9 mouse cellular contexts compared by ENCODE assay signal in genomic region chr7:139208023-139208772, GRCm38 (mm10). TPM values are rescaled to one million over a fixed set of nuclear protein-coding genes. Genes with fewer than 3 reads are reported as not detected.
DNase-seq lines count a peak whose midpoint lies in the region; TF ChIP-seq lines count a peak whose summit lies in the region.
"Had no signal": no experiment of that assay in that cellular context is flagged by ENCODE, and none has a peak within 500 bp of the region (broad histone marks: within the 10 kb centered on the region; RNA-seq: fewer than 3 reads in every experiment).

No protein-coding gene starts in this region.

- dilution Hi-C loops in CH12.LX (cut with MboI; ENCODE audit: extremely low pct_ligation_motif_present, extremely low pct_unique_long_range_greater_than_20kb, low sequenced_read_pairs) = no loop called here

- 36% methylated on average over 7 of the region's 7 CpGs for WGBS in embryonic facial prominence, embryonic 10.5 days
- WGBS in large intestine, adult 2 months = 11% methylated on average over 7 of the region's 7 CpGs
- 22% methylated on average over 7 of the region's 7 CpGs for WGBS in olfactory bulb, adult 2 months

- no peak overlapping the region for H3K4me2 ChIP-seq in CH12.LX (ENCODE audit: insufficient read depth, low read depth, poor library complexity, severe bottlenecking)

- no peak overlapping the region for H3K27ac ChIP-seq in layer of hippocampus, adult 2 months
- no peak overlapping the region for H3K27ac ChIP-seq in CH12.LX (ENCODE audit: insufficient read depth, low read depth)
- H3K27ac ChIP-seq in embryonic facial prominence, embryonic 10.5 days (replicated peaks) = no peak overlapping the region
- H3K27ac ChIP-seq in olfactory bulb, adult 2 months (ENCODE audit: insufficient read depth, low read depth, low read length) = no peak overlapping the region

- no peak overlapping the region for H3K9ac ChIP-seq in CH12.LX (ENCODE audit: insufficient read depth, low read depth)

- peaks cover 0 to 6% of the 10 kb centered on the region in 2 experiments; a peak in 2 of 4 replicates for H3K4me1 ChIP-seq in CH12.LX (ENCODE audit: control insufficient read depth in 1 of 2, insufficient read depth in 2 of 2)
- peaks cover 14% of the 10 kb centered on the region; the same call in 1 of the 2 replicates for H3K4me1 ChIP-seq in embryonic facial prominence, embryonic 10.5 days
- no peaks in the 10 kb centered on the region for H3K4me1 ChIP-seq in olfactory bulb, adult 2 months (ENCODE audit: control insufficient read depth, insufficient read depth, low read length)

- no peak for TF ChIP-seq EP300 in CH12.LX (IDR thresholded peaks at IDR 0.05; ENCODE audit: low read length)

- no peaks in the 10 kb centered on the region for H3K9me3 ChIP-seq in CH12.LX (replicated peaks; ENCODE audit: low read length)
- no peaks in the 10 kb centered on the region for H3K9me3 ChIP-seq in embryonic facial prominence, embryonic 10.5 days

- H3K36me3 ChIP-seq in CH12.LX (replicated peaks in 1 of 2; ENCODE audit: control insufficient read depth in 1 of 2, insufficient read depth in 1 of 2, low read length in 1 of 2) = no peaks in the 10 kb centered on the region
- H3K36me3 ChIP-seq in embryonic facial prominence, embryonic 10.5 days (replicated peaks) = no peaks in the 10 kb centered on the region

- in situ Hi-C loops in CH12.LX (cut with MboI; ENCODE audit: low pct_ligation_motif_present, low pct_unique_long_range_greater_than_20kb, low sequenced_read_pairs) = no loop called here

- peak; percentile 44 for TF ChIP-seq RAD21 in CH12.LX (IDR thresholded peaks at IDR 0.05; ENCODE audit: low read depth, low read length)

- H3K4me3 ChIP-seq in layer of hippocampus, adult 2 months = no peak overlapping the region
- no peak overlapping the region for H3K4me3 ChIP-seq in CH12.LX (replicated peaks in 1 of 3; ENCODE audit: low read depth in 2 of 3, low read length in 2 of 3, poor library complexity in 1 of 3)
- H3K4me3 ChIP-seq in embryonic facial prominence, embryonic 10.5 days = no peak overlapping the region
- H3K4me3 ChIP-seq in olfactory bulb, adult 2 months (ENCODE audit: insufficient read depth, low read depth, low read length) = no peak overlapping the region
- H3K4me3 ChIP-seq: myocyte had no signal

- intact Hi-C loops in left cerebral cortex, postnatal 14 days (cut with DNase I) = loop anchor here (2.0 kb wide), 1 partner anchor 91 kb away; no protein-coding TSS in a partner anchor

- no peak for DNase-seq in layer of hippocampus, adult 2 months (ENCODE audit: low spot score in 2 of 2)
- no peak for DNase-seq in layer of hippocampus, adult 11-12 months (ENCODE audit: low spot score)
- DNase-seq in CH12.LX (ENCODE audit: extremely low read depth) (peak; percentile 66), adipocyte (ENCODE audit: low spot score) (peak; percentile 58)
- DNase-seq in embryonic facial prominence, embryonic 10.5 days (ENCODE audit: low spot score) = peak; percentile 75
- DNase-seq in large intestine, adult 2 months (ENCODE audit: low read depth, low spot score) = peak; percentile 18
- no peak for DNase-seq in left cerebral cortex, postnatal 14 days (ENCODE audit: low spot score in 2 of 2)

- H3K79me2 ChIP-seq in CH12.LX (replicated peaks; ENCODE audit: control insufficient read depth, extremely low read depth, insufficient read depth, poor library complexity, severe bottlenecking) = no peaks in the 10 kb centered on the region

- no peak for TF ChIP-seq POLR2A in CH12.LX (IDR thresholded peaks at IDR 0.05; ENCODE audit: low read depth, low read length)
- TF ChIP-seq POLR2A in olfactory bulb, adult 2 months (IDR thresholded peaks at IDR 0.05; ENCODE audit: insufficient read depth, low read depth, low read length) = no peak

- TF ChIP-seq CTCF in layer of hippocampus, adult 2 months (conservative IDR thresholded peaks at IDR 0.05) = peak; percentile 92
- TF ChIP-seq CTCF in CH12.LX (conservative IDR thresholded peaks at IDR 0.05 in 1 of 2, IDR thresholded peaks at IDR 0.05 in 1 of 2; ENCODE audit: low read depth in 2 of 2, low read length in 2 of 2) = peak; percentile 81 to 96
- TF ChIP-seq CTCF in olfactory bulb, adult 2 months (IDR thresholded peaks at IDR 0.05; ENCODE audit: insufficient read depth, low read depth, low read length) = peak; percentile 33

- H3K27me3 ChIP-seq in CH12.LX (replicated peaks) = peaks cover 61% of the 10 kb centered on the region
- peaks cover 8% of the 10 kb centered on the region; the same call in 1 of the 2 replicates for H3K27me3 ChIP-seq in embryonic facial prominence, embryonic 10.5 days (replicated peaks; ENCODE audit: low read depth, poor library complexity, severe bottlenecking)

TF ChIP-seq in CH12.LX, 34 proteins besides CTCF, POLR2A, EP300 and RAD21:
- TF ChIP-seq SMC3 (IDR thresholded peaks at IDR 0.05; ENCODE audit: low read depth, low read length) = peak; percentile 78
- no peak for TF ChIP-seq ZMIZ1 (IDR thresholded peaks at IDR 0.05; ENCODE audit: low read depth, low read length)

RNA-seq across cellular contexts. Expression of gene Lrrc27, which starts 4.6 kb away (rescaled TPM):
- total RNA-seq in layer of hippocampus, adult 2 months (2021) = 1 to 10 TPM; 6.8 to 6.9 TPM
- total RNA-seq in CH12.LX (2012; rRNA removed) (0.21 TPM in 1 of 2 replicates, not detected in the other), CH12.LX (2014; rRNA removed) (not detected in 2 replicates)
- not detected in 2 replicates for polyA plus RNA-seq in CH12.LX (2012; ENCODE audit: insufficient read length, low read depth)
- 4.4 and 4.6 TPM in 2 replicates for polyA plus RNA-seq in embryonic facial prominence, embryonic 10.5 days (2016; fragmentation: Nextera tagmentation; extraction: Ambion mirVana)
- polyA plus RNA-seq in large intestine, adult 2 months (2012; rRNA removed) = 1.0 and 2.6 TPM in 2 replicates
- polyA plus RNA-seq in olfactory bulb, adult 2 months (2012; ENCODE audit: insufficient read depth, insufficient read length, low replicate concordance, missing spikeins) = not detected in 2 replicates
- total RNA-seq in left cerebral cortex, postnatal 14 days (2021) = 1 to 10 TPM; 5.9 to 6.0 TPM

RNA-seq across cellular contexts. Expression of gene Stk32c, which starts 4.9 kb away (rescaled TPM):
- total RNA-seq in layer of hippocampus, adult 2 months (2021) = 100 to 1,000 TPM; 102 to 105 TPM
- not detected in 2 replicates for total RNA-seq in CH12.LX (2012; rRNA removed)
- total RNA-seq in CH12.LX (2014; rRNA removed) = not detected in 2 replicates
- polyA plus RNA-seq in CH12.LX (2012; ENCODE audit: insufficient read length, low read depth) = not detected in 2 replicates
- 0.10 and 0.12 TPM in 2 replicates for polyA plus RNA-seq in embryonic facial prominence, embryonic 10.5 days (2016; fragmentation: Nextera tagmentation; extraction: Ambion mirVana)
- 2.7 and 3.5 TPM in 2 replicates for polyA plus RNA-seq in large intestine, adult 2 months (2012; rRNA removed)
- not detected in 2 replicates for polyA plus RNA-seq in olfactory bulb, adult 2 months (2012; ENCODE audit: insufficient read depth, insufficient read length, low replicate concordance, missing spikeins)
- 100 to 1,000 TPM; 129 to 146 TPM for total RNA-seq in left cerebral cortex, postnatal 14 days (2021)

RNA-seq across cellular contexts. Expression of gene Pwwp2b, which starts 40.1 kb away (rescaled TPM):
- total RNA-seq in layer of hippocampus, adult 2 months (2021) = 10 to 100 TPM; 35.0 to 37.6 TPM
- total RNA-seq in CH12.LX (2012; rRNA removed) (0.08 TPM in 1 of 2 replicates, not detected in the other), CH12.LX (2014; rRNA removed) (not detected in 2 replicates)
- not detected in 2 replicates for polyA plus RNA-seq in CH12.LX (2012; ENCODE audit: insufficient read length, low read depth)
- polyA plus RNA-seq in embryonic facial prominence, embryonic 10.5 days (2016; fragmentation: Nextera tagmentation; extraction: Ambion mirVana) = 7.1 and 7.6 TPM in 2 replicates
- polyA plus RNA-seq in large intestine, adult 2 months (2012; rRNA removed) = 10.6 and 13.6 TPM in 2 replicates
- not detected in 2 replicates for polyA plus RNA-seq in olfactory bulb, adult 2 months (2012; ENCODE audit: insufficient read depth, insufficient read length, low replicate concordance, missing spikeins)
- total RNA-seq in left cerebral cortex, postnatal 14 days (2021) = 10 to 100 TPM; 10.4 to 10.9 TPM

Comparison
In these comparisons a context has a peak if more than half of its experiments do, and no peak if none do; other contexts are left out.
1. DNase-seq: peak in CH12.LX (single experiment), adipocyte (single experiment), embryonic facial prominence, embryonic 10.5 days (single experiment) and large intestine, adult 2 months (single experiment); none in layer of hippocampus, adult 2 months (0 of 2), layer of hippocampus, adult 11-12 months (single experiment) and left cerebral cortex, postnatal 14 days (0 of 2).
2. CTCF ChIP-seq: peak in every context shown above with its lines; median percentile 92 in layer of hippocampus, adult 2 months; 88 in CH12.LX; 33 in olfactory bulb, adult 2 months.